Mouse (Mus musculus) adrenal gland, adult 18-20 months (tissue): ENCODE results near the gene Gm15127. TPM values are rescaled to one million over a fixed set of nuclear protein-coding genes. Genes with fewer than 3 reads are reported as not detected.
"Not testable (repeated sequence)": the region's sequence is repeated elsewhere in the genome, so short reads cannot be mapped to it uniquely, and the experiment has no call there.

ENCODE experiments used
- DNase-seq, 2 experiments: peaks; one replicate each; pipeline ENCODE4 v3.0.0; 2021 to 2022; ENCODE audit warnings: low spot score in 2 of 2
- long read RNA-seq, 2 experiments: library from polyadenylated mRNA; stranded (forward); transcript quantifications; one replicate each; pipeline ENCODE4 v2.0.0; 2021
- total RNA-seq, 2 experiments: library from RNA; stranded (reverse); gene quantifications; 1 replicate in 1 of 2; 2 replicates in 1 of 2; pipeline ENCODE4 v1.2.3; 2021

The Gm15127 gene
- not detected for total RNA-seq
- long read RNA-seq, experiment 1: 0 reads
- long read RNA-seq, experiment 2: 0 reads

GRCm38 (mm10) chrX:148663298-148663697 is at the start of gene Gm15127:
TSS of gene Gm15127 (plus strand) at chrX:148663598.
- not testable (repeated sequence) for DNase-seq

- not testable (repeated sequence) for DNase-seq
Observed at GRCm38 (mm10) chrX:148615053-148615452, 48.3 kb upstream of the Gm15127 start, which contains the start of gene Gm8334. TSS of gene Gm8334 (minus strand) at chrX:148615153.

GRCm38 (mm10) chrX:148676290-148676689 is 12.9 kb downstream of the Gm15127 start:
- DNase-seq: not testable (repeated sequence)

Other genes with a start within 250 kb of the Gm15127 start
- not detected for gene Gm15114, start 174.6 kb upstream of the Gm15127 start, total RNA-seq
- not detected for gene Gm8334, start 48.4 kb upstream of the Gm15127 start, total RNA-seq
- gene Luzp4, start 194.0 kb downstream of the Gm15127 start, total RNA-seq: not detected